Mouse (Mus musculus) hindbrain, postnatal 0 days (tissue): ENCODE data around the gene Gm49510. TPM values are rescaled to one million over a fixed set of nuclear protein-coding genes. Genes with fewer than 3 reads are reported as not detected.

Source experiments
- ATAC-seq: fragments of 200-750 bp; cut with Nextera tagmentation; 2 replicates; pipeline ENCODE4 v1.8.0; 2017; ENCODE audit warnings: mild to moderate bottlenecking, moderate TSS enrichment, moderate library complexity
- DNase-seq: peaks from one replicate; pipeline ENCODE4 v3.0.0-alpha.2; 2015; ENCODE audit warnings: low spot score
- H3K27ac ChIP-seq: fragments of 300-500 bp; sonication (generic); 2 replicates; pipeline ENCODE4 v1.5.1; 2014; ENCODE audit warnings: mild to moderate bottlenecking
- H3K27me3 ChIP-seq: fragments of 300-500 bp; sonication (generic); 2 replicates; pipeline ENCODE4 v1.6.1; 2014; ENCODE audit warnings: low read length, mixed read lengths; ENCODE audit not compliant: insufficient read depth
- H3K36me3 ChIP-seq: fragments of 300-500 bp; sonication (generic); 2 replicates; pipeline ENCODE4 v1.6.1; 2014; ENCODE audit warnings: low read length, mixed read lengths; ENCODE audit not compliant: insufficient read depth
- H3K4me1 ChIP-seq: fragments of 300-500 bp; sonication (generic); 2 replicates; pipeline ENCODE4 v1.6.1; 2014; ENCODE audit warnings: antibody characterized with exemption, low read length, mixed read lengths; ENCODE audit not compliant: insufficient read depth
- H3K4me2 ChIP-seq: fragments of 300-500 bp; sonication (generic); 2 replicates; pipeline ENCODE4 v1.6.1; 2014; ENCODE audit warnings: low read depth, mild to moderate bottlenecking, low read length, moderate library complexity, mixed read lengths
- H3K4me3 ChIP-seq: fragments of 300-500 bp; sonication (generic); 2 replicates; pipeline ENCODE4 v1.5.1; 2014; ENCODE audit warnings: low read length
- H3K9ac ChIP-seq: fragments of 300-500 bp; sonication (generic); replicated peaks from 2 replicates; pipeline ENCODE4 v1.6.1; 2014; ENCODE audit warnings: mild to moderate bottlenecking, low read length, moderate library complexity, mixed read lengths
- H3K9me3 ChIP-seq: fragments of 300-500 bp; sonication (generic); 2 replicates; pipeline ENCODE4 v1.6.1; 2016; ENCODE audit warnings: low read length, mixed read lengths
- CTCF ChIP-seq: IDR thresholded peaks from 2 replicates; pipeline ENCODE4 v1.5.1; 2016; ENCODE audit warnings: antibody characterized with exemption, control low read depth, low read depth
- WGBS: fragments of 180-500 bp; shearing (Covaris S2); extraction: QIAGEN DNeasy Blood & Tissue Kit; methylation state at CpG from one replicate; pipeline ENCODE4 v1.1.7; 2014; 5-methylcytosine and 5-hydroxymethylcytosine counted together
- polyA plus RNA-seq: library from polyadenylated mRNA; unstranded; fragments of >200 nt; fragmentation: Nextera tagmentation; extraction: Ambion mirVana; gene quantifications from 2 replicates; pipeline ENCODE4 v1.2.1, GENCODE M21; 2015
- total RNA-seq: library from RNA; depleted of rRNA; stranded (reverse); fragments of >200 nt; gene quantifications from 2 replicates; pipeline ENCODE4 v1.2.3, GENCODE M21; 2014

Gene Gm49510
- total and polyA plus RNA-seq, 2 experiments from 2014 or later = not detected

DNA sequence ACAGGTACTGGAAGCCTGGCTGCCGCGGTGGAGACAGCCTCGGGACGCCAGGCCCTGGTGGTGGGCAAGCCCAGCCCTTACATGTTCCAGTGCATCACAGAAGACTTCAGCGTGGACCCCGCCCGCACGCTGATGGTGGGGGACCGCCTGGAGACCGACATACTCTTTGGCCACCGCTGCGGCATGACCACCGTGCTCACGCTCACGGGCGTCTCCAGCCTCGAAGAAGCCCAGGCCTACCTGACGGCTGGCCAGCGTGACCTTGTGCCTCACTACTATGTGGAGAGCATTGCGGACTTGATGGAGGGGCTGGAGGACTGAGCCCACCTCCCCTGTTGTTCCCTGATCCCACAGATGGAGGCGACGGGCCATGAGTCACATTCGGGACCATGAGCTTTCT is 18.7 kb downstream of the Gm49510 start:
- H3K36me3 ChIP-seq = peaks cover 8% of the 10 kb centered on the region; the same call in 1 of the 2 replicates
- H3K27ac ChIP-seq = no peak overlapping the region
- H3K9me3 ChIP-seq = no peaks in the 10 kb centered on the region
- H3K4me2 ChIP-seq = no peak overlapping the region
- no peak for ATAC-seq
- H3K4me1 ChIP-seq = peaks cover 17% of the 10 kb centered on the region
- H3K4me3 ChIP-seq = no peak overlapping the region
- no peak overlapping the region for H3K9ac ChIP-seq
- no peak for DNase-seq
- no peaks in the 10 kb centered on the region for H3K27me3 ChIP-seq
- TF ChIP-seq CTCF = no peak
- 92% methylated on average over 23 of the region's 23 CpGs for WGBS

- Histone ChIP-seq H3K4me2 (no peak overlapping the region), H3K4me1 (peaks cover 15% of the 10 kb centered on the region), H3K9me3 (no peaks in the 10 kb centered on the region), H3K36me3 (peaks cover 8% of the 10 kb centered on the region; the same call in 1 of the 2 replicates), H3K27ac (no peak overlapping the region), H3K9ac (no peak overlapping the region), H3K4me3 (no peak overlapping the region), H3K27me3 (no peaks in the 10 kb centered on the region)
- 88% methylated on average over 12 of the region's 12 CpGs for WGBS
- ATAC-seq = no peak
- TF ChIP-seq CTCF = no peak
- DNase-seq = no peak
These were observed 20.4 kb downstream of the Gm49510 start for GRCm38 (mm10) chr15:78919914-78920313.

- DNase-seq (no peak), ATAC-seq (no peak)
- Histone ChIP-seq H3K9ac (no peak overlapping the region), H3K4me3 (no peak overlapping the region), H3K36me3 (peaks cover 8% of the 10 kb centered on the region; the same call in 1 of the 2 replicates), H3K27me3 (no peaks in the 10 kb centered on the region), H3K4me2 (no peak overlapping the region), H3K9me3 (no peaks in the 10 kb centered on the region), H3K27ac (no peak overlapping the region), H3K4me1 (peaks cover 12% of the 10 kb centered on the region)
- 86% methylated on average over 7 of the region's 7 CpGs for WGBS
- TF ChIP-seq CTCF = no peak
These were observed 23.2 kb downstream of the Gm49510 start for GRCm38 (mm10) chr15:78922700-78923099.

GRCm38 (mm10) chr15:78923585-78923984 is 24.1 kb downstream of the Gm49510 start:
- Histone ChIP-seq H3K4me2 (no peak overlapping the region), H3K4me1 (peaks cover 12% of the 10 kb centered on the region), H3K27me3 (no peaks in the 10 kb centered on the region), H3K27ac (no peak overlapping the region), H3K9ac (no peak overlapping the region), H3K9me3 (no peaks in the 10 kb centered on the region), H3K36me3 (0 out of 2 replicates have a peak, but pooled peaks cover 8% of the 10 kb centered on the region), H3K4me3 (no peak overlapping the region)
- WGBS = 75% methylated on average over 6 of the region's 6 CpGs
- DNase-seq = no peak
- ATAC-seq = no peak
- TF ChIP-seq CTCF = no peak

DNA sequence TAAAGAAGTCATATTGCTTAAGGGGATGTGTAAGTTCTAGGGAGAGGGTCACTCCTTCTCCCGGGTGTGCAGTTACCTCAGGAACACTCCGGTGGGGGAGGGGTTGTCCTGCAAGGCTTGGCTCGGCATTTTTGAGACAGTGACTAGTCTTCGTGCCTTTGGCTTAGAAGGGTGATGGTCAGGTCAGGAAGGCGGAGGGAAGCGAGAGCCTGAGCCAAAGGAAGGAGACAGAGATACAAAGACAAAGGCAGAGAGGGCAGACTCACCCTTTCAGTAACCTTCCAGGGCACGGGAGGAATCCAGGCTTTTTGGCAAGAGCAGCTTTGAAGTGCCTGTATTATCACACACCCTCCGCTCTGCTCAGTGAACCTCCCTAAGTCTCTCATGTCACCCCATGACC is 25.7 kb downstream of the Gm49510 start:
- TF ChIP-seq CTCF = no peak
- no peak overlapping the region for H3K4me2 ChIP-seq
- no peaks in the 10 kb centered on the region for H3K9me3 ChIP-seq
- no peaks in the 10 kb centered on the region for H3K36me3 ChIP-seq
- ATAC-seq = no peak
- H3K4me1 ChIP-seq = peaks cover 12% of the 10 kb centered on the region
- no peak overlapping the region for H3K4me3 ChIP-seq
- DNase-seq = no peak
- no peak overlapping the region for H3K27ac ChIP-seq
- no peak overlapping the region for H3K9ac ChIP-seq
- WGBS = 34% methylated on average over 8 of the region's 8 CpGs
- H3K27me3 ChIP-seq = no peaks in the 10 kb centered on the region

- ATAC-seq = peak; percentile 80
- H3K9me3 ChIP-seq = no peaks in the 10 kb centered on the region
- no peaks in the 10 kb centered on the region for H3K27me3 ChIP-seq
- peak; percentile 87 for DNase-seq
- H3K4me2 ChIP-seq = peak within 1 kb of the TSS; percentile 57
- peak within 1 kb of the TSS; percentile 2; the same call in 1 of the 2 replicates for H3K4me3 ChIP-seq
- no peak for TF ChIP-seq CTCF
- no peak within 1 kb of the TSS for H3K9ac ChIP-seq
- peaks cover 12% of the 10 kb centered on the region for H3K4me1 ChIP-seq
- no peaks in the 10 kb centered on the region for H3K36me3 ChIP-seq
- H3K27ac ChIP-seq = peak within 1 kb of the TSS; percentile 60; the same call in 1 of the 2 replicates
- 8% methylated on average over 20 of the region's 20 CpGs for WGBS
These were observed 26.8 kb downstream of the Gm49510 start, which contains the start of gene Lgals1 for GRCm38 (mm10) chr15:78926021-78926919. Gene Lgals1 (plus strand): TSS chr15:78926725.
